Mouse (Mus musculus): Measurements from ENCODE around the gene Neurod6. TPM values are rescaled to one million over a fixed set of nuclear protein-coding genes. Genes with fewer than 3 reads are reported as not detected.
"Not testable (repeated sequence)": the region's sequence is repeated elsewhere in the genome, so short reads cannot be mapped to it uniquely, and the experiment has no call there.

Neurod6 gene
- total RNA-seq (2021) = not detected
- long read RNA-seq, experiment 1 = 0 reads
- long read RNA-seq, experiment 2 = 0 reads

- no peak for DNase-seq
Measured at GRCm38 (mm10) chr6:55680974-55681373, at the start of gene Neurod6. Gene Neurod6 (minus strand): TSS chr6:55681263.

- peak; percentile 5 to 62 for DNase-seq
Measured at GRCm38 (mm10) chr6:55717209-55717608, 36.1 kb upstream of the Neurod6 start.

GRCm38 (mm10) chr6:55715446-55715845, 34.4 kb upstream of the Neurod6 start:
- DNase-seq = no peak

GRCm38 (mm10) chr6:55710913-55711312, 29.9 kb upstream of the Neurod6 start:
- not testable (repeated sequence) for DNase-seq

GRCm38 (mm10) chr6:55704759-55705104, 23.7 kb upstream of the Neurod6 start:
- DNase-seq = no peak

GRCm38 (mm10) chr6:55704061-55704758, 23.1 kb upstream of the Neurod6 start:
- DNase-seq = no peak

GRCm38 (mm10) chr6:55700392-55701386, 19.6 kb upstream of the Neurod6 start:
- DNase-seq = no peak

GRCm38 (mm10) chr6:55690015-55690531, 9.0 kb upstream of the Neurod6 start:
- no peak for DNase-seq

- DNase-seq = no peak
Measured at GRCm38 (mm10) chr6:55683506-55683905, 2.4 kb upstream of the Neurod6 start.

- no peak for DNase-seq
Measured at GRCm38 (mm10) chr6:55682886-55683285, 1.8 kb upstream of the Neurod6 start.

GRCm38 (mm10) chr6:55678571-55679185, 2.4 kb downstream of the Neurod6 start:
- no peak for DNase-seq

GRCm38 (mm10) chr6:55677326-55677725, 3.7 kb downstream of the Neurod6 start:
- DNase-seq = no peak

GRCm38 (mm10) chr6:55676663-55677311, 4.3 kb downstream of the Neurod6 start:
- peak; percentile 18 to 23 for DNase-seq

- peak; percentile 17 to 47 for DNase-seq
Measured at GRCm38 (mm10) chr6:55676141-55676662, 4.9 kb downstream of the Neurod6 start.

- no peak for DNase-seq
Measured at GRCm38 (mm10) chr6:55667801-55668200, 13.3 kb downstream of the Neurod6 start.

- peak; percentile 37 to 38 for DNase-seq
Measured at GRCm38 (mm10) chr6:55661126-55661915, 19.7 kb downstream of the Neurod6 start.

GRCm38 (mm10) chr6:55649996-55650395, 31.1 kb downstream of the Neurod6 start:
- DNase-seq = peak; percentile 60 to 65

- DNase-seq = peak; percentile 11 to 38
Measured at GRCm38 (mm10) chr6:55649581-55649980, 31.5 kb downstream of the Neurod6 start.

- no peak for DNase-seq
Measured at GRCm38 (mm10) chr6:55648886-55649285, 32.2 kb downstream of the Neurod6 start.

GRCm38 (mm10) chr6:55647771-55648280, 33.2 kb downstream of the Neurod6 start:
- peak in 1 of 2 experiments; percentile 5 for DNase-seq

All from heart, adult 18-20 months (tissue).